7 mouse cellular contexts compared by ENCODE assay signal in genomic region chr6:29211806-29212492, GRCm38 (mm10). TPM values are rescaled to one million over a fixed set of nuclear protein-coding genes. Genes with fewer than 3 reads are reported as not detected.
DNase-seq lines count a peak whose midpoint lies in the region; ATAC-seq lines count a peak whose summit lies in the region.

No protein-coding gene starts in this region.

- H3K9ac ChIP-seq in limb, embryonic 13.5 days, result peak overlapping the region; percentile 78
- H3K9ac ChIP-seq in midbrain, embryonic 15.5 days, result peak overlapping the region; percentile 74

- H3K4me3 ChIP-seq in limb, embryonic 13.5 days, result peak overlapping the region; percentile 70
- H3K4me3 ChIP-seq in midbrain, embryonic 15.5 days, result peak overlapping the region; percentile 58

- H3K27me3 ChIP-seq in limb, embryonic 13.5 days, result peaks cover 28% of the 10 kb centered on the region
- H3K27me3 ChIP-seq in midbrain, embryonic 15.5 days (replicated peaks), result peaks cover 9% of the 10 kb centered on the region; the same call in 1 of the 2 replicates

- peak overlapping the region; percentile 58; the same call in 1 of the 2 replicates for H3K27ac ChIP-seq in limb, embryonic 13.5 days
- H3K27ac ChIP-seq in midbrain, embryonic 15.5 days, result peak overlapping the region; percentile 85

- peak; percentile 93 for DNase-seq in adrenal gland, postnatal 10 days
- peak; percentile 66 for DNase-seq in embryo, embryonic 11.5 days (ENCODE audit: low read depth, low spot score)
- DNase-seq in kidney, adult 11 months, result peak; percentile 67
- DNase-seq in spleen, adult 18-20 months, result peak; percentile 79

- peak overlapping the region; percentile 91 for H3K4me2 ChIP-seq in limb, embryonic 13.5 days (replicated peaks)
- peak overlapping the region; percentile 75 for H3K4me2 ChIP-seq in midbrain, embryonic 15.5 days

- peak; percentile 60 for ATAC-seq in granulocyte monocyte progenitor cell, adult 5-6 weeks (replicated peaks; ENCODE audit: poor library complexity, severe bottlenecking)
- peak; percentile 85 for ATAC-seq in limb, embryonic 13.5 days (ENCODE audit: low FRiP score, low read depth)
- peak; percentile 89 for ATAC-seq in midbrain, embryonic 15.5 days (replicated peaks)

- peaks cover 12% of the 10 kb centered on the region for H3K36me3 ChIP-seq in limb, embryonic 13.5 days
- H3K36me3 ChIP-seq in midbrain, embryonic 15.5 days (replicated peaks), result no peaks in the 10 kb centered on the region

- no peaks in the 10 kb centered on the region for H3K9me3 ChIP-seq in limb, embryonic 13.5 days
- no peaks in the 10 kb centered on the region for H3K9me3 ChIP-seq in midbrain, embryonic 15.5 days

- WGBS in limb, embryonic 13.5 days, result 0% methylated on average over 53 of the region's 66 CpGs
- under 1% methylated on average over 60 of the region's 66 CpGs for WGBS in midbrain, embryonic 15.5 days

- H3K4me1 ChIP-seq in limb, embryonic 13.5 days, result peaks cover 46% of the 10 kb centered on the region
- peaks cover 56% of the 10 kb centered on the region for H3K4me1 ChIP-seq in midbrain, embryonic 15.5 days

RNA-seq across cellular contexts. Expression of gene Impdh1, which starts 4.2 kb away (rescaled TPM):
- total RNA-seq in adrenal gland, postnatal 10 days (2021), result 100 to 1,000 TPM; 351 to 403 TPM
- 109 and 124 TPM in 2 replicates for total RNA-seq in granulocyte monocyte progenitor cell, adult 5-6 weeks (2014; fragmentation: Nextera tagmentation)
- 110 and 120 TPM in 2 replicates for total RNA-seq in granulocyte monocyte progenitor cell, adult 5-6 weeks (2017)
- polyA plus RNA-seq in limb, embryonic 13.5 days (2015; fragmentation: Nextera tagmentation; extraction: Ambion mirVana), result 49.9 and 51.7 TPM in 2 replicates
- 59.3 and 63.4 TPM in 2 replicates for polyA plus RNA-seq in midbrain, embryonic 15.5 days (2015; fragmentation: Nextera tagmentation; extraction: Ambion mirVana)

RNA-seq across cellular contexts. Expression of gene Prrt4, which starts 32.6 kb away (rescaled TPM):
- total RNA-seq in adrenal gland, postnatal 10 days (2021), result 1 to 10 TPM; 4.2 to 5.6 TPM
- not detected in 2 replicates for total RNA-seq in granulocyte monocyte progenitor cell, adult 5-6 weeks (2014; fragmentation: Nextera tagmentation)
- not detected in 2 replicates for total RNA-seq in granulocyte monocyte progenitor cell, adult 5-6 weeks (2017)
- polyA plus RNA-seq in limb, embryonic 13.5 days (2015; fragmentation: Nextera tagmentation; extraction: Ambion mirVana), result 0.90 and 1.3 TPM in 2 replicates
- 9.8 and 10.7 TPM in 2 replicates for polyA plus RNA-seq in midbrain, embryonic 15.5 days (2015; fragmentation: Nextera tagmentation; extraction: Ambion mirVana)

RNA-seq across cellular contexts. Expression of gene Rbm28, which starts 47.1 kb away (rescaled TPM):
- 10 to 100 TPM; 21.4 to 29.1 TPM for total RNA-seq in adrenal gland, postnatal 10 days (2021)
- total RNA-seq in granulocyte monocyte progenitor cell, adult 5-6 weeks (2014; fragmentation: Nextera tagmentation), result 47.7 and 84.2 TPM in 2 replicates
- total RNA-seq in granulocyte monocyte progenitor cell, adult 5-6 weeks (2017), result 58.5 and 59.9 TPM in 2 replicates
- polyA plus RNA-seq in limb, embryonic 13.5 days (2015; fragmentation: Nextera tagmentation; extraction: Ambion mirVana), result 46.6 and 52.3 TPM in 2 replicates
- 38.9 and 46.9 TPM in 2 replicates for polyA plus RNA-seq in midbrain, embryonic 15.5 days (2015; fragmentation: Nextera tagmentation; extraction: Ambion mirVana)

Comparison
In these comparisons a context has a peak if more than half of its experiments do, and no peak if none do; other contexts are left out.
1. Peak in every context shown above with its lines: DNase-seq, ATAC-seq, H3K4me3 ChIP-seq and H3K27ac ChIP-seq.
2. RNA of gene Prrt4, which starts 32.6 kb away (total RNA-seq): 4.2 to 5.6 TPM in adrenal gland, postnatal 10 days; not detected in granulocyte monocyte progenitor cell, adult 5-6 weeks; every median in the first group is over 4 times any median in the second.